Mouse (Mus musculus): Measurements from ENCODE around the gene Cd180. TPM values are rescaled to one million over a fixed set of nuclear protein-coding genes. Genes with fewer than 3 reads are reported as not detected.
A peak's percentile ranks its signal among the peaks of the same experiment; 100 is the strongest.

Gene Cd180
- total RNA-seq, 2 experiments from 2014 or later: 1.1 to 2.0 TPM

GRCm38 (mm10) chr13:102739720-102740535 is 46.6 kb downstream of the Cd180 start:
- DNase-seq: no peak

DNA sequence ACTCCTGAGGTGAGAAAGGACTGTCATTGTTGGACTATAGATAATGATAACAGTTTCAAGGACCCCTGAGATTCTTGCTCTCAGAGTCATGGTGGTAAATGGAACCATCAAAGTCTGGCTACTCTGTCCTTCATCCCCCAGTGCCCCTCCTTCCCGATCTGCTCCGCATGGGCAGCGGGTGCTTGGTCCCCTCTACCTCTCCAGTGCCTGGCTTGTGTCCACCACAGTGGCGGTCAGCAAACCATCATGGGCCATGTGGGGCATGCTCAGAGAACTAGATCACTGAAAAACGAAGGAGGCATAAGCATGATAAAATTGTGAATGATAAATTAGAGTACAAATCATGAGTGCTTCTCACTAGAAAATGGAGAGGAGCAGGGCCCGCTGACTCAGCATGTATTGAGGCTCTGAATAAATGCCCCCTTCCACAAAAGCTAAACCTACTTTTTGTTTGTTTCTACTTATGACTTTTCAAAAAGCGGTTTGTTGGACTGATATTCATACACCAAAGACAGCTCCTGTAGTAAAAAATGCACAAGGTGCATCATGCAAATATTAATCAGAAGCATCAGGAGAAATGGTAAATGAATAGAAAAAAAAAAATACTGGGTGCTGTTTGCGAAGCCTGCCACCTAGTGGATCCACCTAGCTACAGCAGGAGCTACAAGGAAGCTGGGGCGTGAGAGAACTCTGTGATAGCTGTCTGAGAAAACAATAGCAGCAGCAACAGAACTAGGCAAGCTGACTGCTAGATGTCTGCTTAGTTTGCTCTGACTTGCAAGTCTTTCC is 51.3 kb downstream of the Cd180 start:
- peak; percentile 49 to 69 for DNase-seq

DNA sequence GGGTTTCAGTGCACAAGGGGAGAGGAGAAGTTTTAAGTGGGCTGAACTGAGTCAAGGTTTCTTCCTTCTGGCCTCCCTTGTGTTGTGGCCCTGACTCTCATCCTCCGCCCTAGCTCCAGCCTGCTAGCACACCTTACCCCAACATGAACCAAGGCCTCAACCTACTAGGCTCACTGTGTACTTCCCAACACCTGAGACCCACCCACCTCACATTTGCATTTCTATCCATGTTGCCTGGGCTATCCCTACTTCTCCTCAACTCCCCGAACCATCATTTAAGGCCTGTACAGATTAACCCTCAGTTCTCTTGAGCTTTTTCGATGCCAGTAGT is 51.9 kb downstream of the Cd180 start:
- DNase-seq: no peak

- no peak for DNase-seq
Observed at GRCm38 (mm10) chr13:102745626-102746342, 52.4 kb downstream of the Cd180 start.

DNA sequence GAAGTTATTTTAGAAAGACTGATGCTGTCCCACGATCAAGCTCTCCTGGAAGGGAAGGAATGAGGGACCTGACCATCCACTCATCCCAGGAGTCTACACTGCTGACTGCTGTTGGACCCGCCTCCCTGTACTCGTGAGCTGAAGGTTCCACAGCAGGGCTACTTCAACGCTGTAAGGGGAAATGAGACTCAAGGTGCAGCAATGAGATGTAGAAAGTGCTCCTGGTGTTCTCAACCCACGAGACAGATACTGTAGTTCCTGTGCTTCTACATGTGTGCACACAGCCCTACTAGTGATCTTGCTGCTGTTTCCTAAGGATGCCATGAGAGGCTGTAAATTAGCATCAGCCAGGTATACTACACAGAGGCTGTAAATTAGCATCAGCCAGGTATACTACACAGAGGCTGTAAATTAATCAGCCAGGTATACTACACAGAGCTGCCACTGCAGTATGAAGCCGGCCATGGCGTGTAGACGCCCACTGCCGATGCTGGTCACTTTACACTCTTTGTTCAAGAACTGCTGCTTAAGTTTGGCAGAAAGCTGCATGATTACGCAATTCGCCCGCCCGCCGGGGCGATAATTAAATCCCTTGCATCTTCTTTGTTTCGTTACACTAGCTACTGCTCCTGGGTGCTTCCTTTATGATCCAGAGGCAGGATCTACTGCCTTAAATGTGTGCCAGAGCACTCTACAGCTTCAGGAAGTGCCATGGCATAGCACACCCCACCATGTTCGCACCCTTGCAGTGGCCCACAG is 53.6 kb downstream of the Cd180 start:
- DNase-seq: no peak

DNA sequence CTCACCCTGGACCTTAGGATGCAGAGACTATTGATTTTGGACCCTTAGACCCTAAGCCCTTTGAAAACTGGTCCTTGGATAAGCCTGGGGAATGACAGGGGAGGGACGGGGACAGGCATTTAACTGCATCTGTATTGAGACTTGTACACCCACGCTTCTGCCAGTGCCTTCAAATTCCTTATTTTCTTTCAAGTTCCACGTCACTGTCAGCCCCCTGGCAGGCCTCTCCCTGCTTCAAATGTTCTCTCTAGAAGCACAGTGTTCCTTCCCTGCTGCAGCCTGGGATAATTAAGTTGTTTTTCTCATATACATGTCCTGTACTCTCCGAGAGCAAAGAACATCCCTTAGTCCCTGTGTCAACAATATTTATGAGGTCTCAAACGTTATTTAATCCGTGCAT is 55.8 kb downstream of the Cd180 start:
- no peak for DNase-seq

DNA sequence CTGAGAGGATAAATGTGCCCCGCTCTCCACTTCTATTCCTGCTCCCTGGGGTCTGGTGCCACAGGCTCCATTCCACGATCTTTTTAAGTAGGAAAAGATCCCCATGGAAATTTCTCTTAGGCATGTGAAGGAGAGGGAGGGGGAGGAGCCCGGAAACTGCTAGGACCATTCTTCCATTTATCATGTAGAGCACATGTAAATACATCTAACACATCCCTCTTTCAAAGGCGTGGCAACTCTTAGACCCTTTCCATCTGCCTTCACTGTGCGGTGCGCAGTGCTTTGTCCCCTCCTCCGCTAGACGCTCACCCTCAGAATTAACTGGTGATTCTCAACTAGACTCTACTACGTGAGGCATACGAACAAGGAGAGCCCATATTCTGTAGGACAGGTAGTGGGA is 56.5 kb downstream of the Cd180 start:
- no peak for DNase-seq

- no peak for DNase-seq
Observed at GRCm38 (mm10) chr13:102753714-102754556, 60.6 kb downstream of the Cd180 start.

- no peak for DNase-seq
Observed at GRCm38 (mm10) chr13:102755124-102755523, 61.8 kb downstream of the Cd180 start.

- peak; percentile 86 to 87 for DNase-seq
Observed at GRCm38 (mm10) chr13:102756071-102756470, 62.7 kb downstream of the Cd180 start.

DNA sequence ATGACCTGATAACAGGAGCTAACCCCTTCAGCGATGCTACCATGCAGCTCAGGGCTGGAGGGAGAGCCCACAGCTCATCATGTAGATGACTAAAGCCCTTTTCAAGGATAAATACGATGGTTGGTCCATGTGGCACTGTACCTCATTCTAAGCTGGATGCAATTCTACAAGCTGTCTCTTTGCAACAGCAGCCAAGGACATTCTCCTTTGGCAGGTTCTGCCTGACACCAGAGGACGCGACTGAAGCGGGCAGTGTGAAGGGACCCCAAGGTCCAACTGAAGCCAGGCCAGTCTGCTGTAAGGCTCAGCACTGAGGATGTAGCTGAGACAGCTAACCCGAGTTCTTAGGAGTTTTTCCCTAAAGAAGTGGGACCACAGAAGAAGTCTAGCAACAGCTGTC is 64.7 kb downstream of the Cd180 start:
- peak; percentile 49 to 51 for DNase-seq

DNA sequence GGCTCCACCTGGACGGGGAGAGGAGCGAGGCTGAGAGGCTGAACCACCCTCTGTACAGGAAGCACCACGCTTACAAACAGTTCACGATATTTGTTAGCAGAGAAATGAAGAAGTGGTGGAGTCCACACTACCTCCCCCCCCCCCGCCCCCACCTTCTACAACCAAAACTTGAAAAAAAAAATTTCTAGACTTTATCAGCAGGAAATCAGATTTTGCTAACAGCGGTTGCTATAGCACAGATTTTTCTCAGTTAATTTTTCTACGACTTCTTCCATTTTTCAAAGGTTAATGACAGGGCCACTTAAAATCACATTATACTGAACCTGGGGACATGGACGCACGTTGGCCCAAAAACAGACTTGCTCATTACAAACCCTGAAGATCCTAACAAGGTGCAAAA is 68.1 kb downstream of the Cd180 start:
- DNase-seq: no peak

DNA sequence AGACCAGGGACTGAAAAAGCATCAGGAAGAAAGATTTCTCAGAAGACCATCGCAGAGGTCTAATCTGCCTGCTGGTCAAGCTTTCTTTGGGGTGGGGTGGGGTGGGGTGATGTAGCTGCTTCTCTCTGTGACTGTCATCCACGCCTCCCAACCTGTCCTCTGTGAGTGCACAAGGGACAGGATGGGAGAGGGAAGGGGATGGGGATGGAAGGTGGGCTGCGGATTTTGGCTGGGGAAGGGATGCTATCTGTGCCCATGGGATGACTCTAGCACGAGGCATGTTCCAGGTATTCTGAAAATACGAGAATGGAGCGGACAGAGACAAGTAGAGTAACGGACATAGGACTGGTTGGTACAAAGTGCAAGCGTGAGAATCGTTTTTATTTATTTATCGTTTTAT is 68.8 kb downstream of the Cd180 start:
- no peak for DNase-seq

DNA sequence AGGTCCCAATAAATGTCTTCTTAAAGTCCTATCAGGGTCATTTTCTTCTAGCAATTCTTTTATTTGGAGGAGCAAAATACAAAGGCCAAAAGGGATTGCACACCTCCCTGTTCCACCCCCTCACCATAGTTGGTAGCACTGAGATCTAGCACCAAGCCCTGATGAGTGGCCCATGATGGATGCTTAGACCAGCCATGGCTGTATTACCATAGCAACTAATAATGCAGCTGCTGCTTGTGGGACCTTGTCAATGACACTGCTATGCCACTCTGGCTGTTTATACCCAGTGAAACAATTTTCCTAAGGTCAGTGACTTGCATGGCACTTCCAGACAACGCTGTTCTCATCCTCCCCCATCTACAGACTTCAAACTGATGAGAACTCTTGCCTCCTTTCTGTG is 70.9 kb downstream of the Cd180 start:
- DNase-seq: no peak

GRCm38 (mm10) chr13:102765216-102765615 is 71.9 kb downstream of the Cd180 start:
- DNase-seq: no peak

DNA sequence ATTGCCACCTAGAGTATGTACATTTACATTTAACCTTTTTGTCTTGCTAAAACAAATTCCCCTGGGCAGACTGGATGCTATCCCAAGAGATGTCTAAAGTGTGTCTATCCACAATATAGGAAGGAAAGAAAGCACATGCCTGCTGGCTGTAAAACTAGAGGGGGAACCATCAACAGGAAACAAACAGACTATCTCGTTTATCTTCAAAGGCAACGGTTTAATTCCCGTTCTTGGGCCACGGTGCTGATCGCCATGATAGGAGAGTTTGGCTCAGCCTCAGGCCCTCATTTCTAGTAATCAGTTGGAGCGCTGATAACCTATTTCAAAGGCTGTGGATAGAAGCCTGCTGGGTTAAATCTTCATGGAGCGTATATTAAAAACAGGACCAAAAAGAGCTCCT is 73.8 kb downstream of the Cd180 start:
- no peak for DNase-seq

DNA sequence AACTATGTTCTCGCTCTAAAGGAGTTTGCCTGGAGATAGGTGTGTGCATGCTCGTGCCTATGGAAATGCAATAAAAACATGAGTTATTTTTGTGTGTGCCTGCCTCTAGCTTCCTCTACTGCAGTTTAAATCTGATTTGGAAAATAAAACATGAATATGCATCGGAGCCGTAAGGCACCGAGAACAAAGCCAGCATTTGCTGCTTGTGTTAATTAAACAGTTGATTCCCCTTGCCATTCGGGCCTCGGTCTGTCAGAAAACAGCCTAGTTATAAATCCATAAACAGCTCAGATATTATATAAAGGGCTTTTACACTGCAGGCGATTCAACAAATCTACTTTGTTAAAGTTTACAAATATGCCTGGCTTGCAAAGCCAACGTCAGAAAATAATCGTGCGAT is 75.2 kb downstream of the Cd180 start:
- no peak for DNase-seq

DNA sequence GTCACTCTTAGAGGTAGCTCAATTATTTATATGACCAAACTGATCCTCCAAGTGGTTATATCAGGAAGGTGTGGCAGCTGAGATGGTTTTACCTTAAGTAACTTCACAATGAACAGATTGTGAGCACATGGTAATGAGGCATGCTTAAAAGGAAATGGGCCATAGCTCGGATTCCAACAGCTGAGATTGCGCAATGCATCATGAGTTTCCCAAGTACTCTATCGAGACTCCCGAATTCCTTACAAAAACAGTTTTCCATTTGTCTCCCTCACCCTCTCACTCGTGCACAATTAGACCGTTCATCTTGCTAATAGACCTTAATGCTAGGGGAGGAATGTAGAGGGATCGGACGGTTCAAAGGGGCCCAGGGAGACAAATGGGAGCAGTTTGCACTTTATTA is 76.8 kb downstream of the Cd180 start:
- DNase-seq: no peak

GRCm38 (mm10) chr13:102773169-102773568 is 79.8 kb downstream of the Cd180 start:
- no peak for DNase-seq

DNA sequence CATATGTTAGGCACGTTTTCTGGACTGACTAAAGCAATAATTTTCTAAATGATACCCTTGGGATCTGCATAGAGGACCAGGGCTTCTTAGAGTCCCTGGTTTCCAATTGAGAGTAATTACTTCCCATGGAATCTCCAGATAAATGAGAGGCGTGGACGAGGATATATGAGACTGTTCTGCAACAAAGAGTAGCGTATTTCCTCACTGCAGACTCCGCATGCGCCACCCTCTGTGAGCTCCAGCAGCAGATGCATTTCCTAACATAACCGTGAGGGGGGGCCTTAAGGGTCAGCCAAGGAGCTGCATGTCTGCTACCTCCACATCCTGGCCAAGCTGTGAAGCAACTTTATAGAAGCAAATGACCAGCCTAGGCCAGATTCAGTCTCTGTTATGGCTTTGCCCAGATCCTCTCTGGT is 81.4 kb downstream of the Cd180 start:
- peak in 1 of 2 experiments; percentile 39 for DNase-seq

- DNase-seq: no peak
Observed at GRCm38 (mm10) chr13:102775506-102775905, 82.1 kb downstream of the Cd180 start.

All from adrenal gland, postnatal 36 days (tissue).